Mouse (Mus musculus) lung, postnatal 0 days (tissue): ENCODE measurements around the gene Elmod3. TPM values are rescaled to one million over a fixed set of nuclear protein-coding genes. Genes with fewer than 3 reads are reported as not detected.

Experiments used
- ATAC-seq: fragments of 200-750 bp; cut with Nextera tagmentation; 2 replicates; pipeline ENCODE4 v1.8.0; 2017; ENCODE audit warnings: moderate library complexity
- DNase-seq: peaks from one replicate; pipeline ENCODE4 v3.0.0-alpha.2; 2016; ENCODE audit warnings: low spot score
- H3K27ac ChIP-seq: fragments of 300-500 bp; sonication (generic); 2 replicates; pipeline ENCODE4 v1.5.1; 2014; ENCODE audit warnings: antibody characterized with exemption, mild to moderate bottlenecking, low read length, mixed read lengths
- H3K27me3 ChIP-seq: fragments of 300-500 bp; sonication (generic); replicated peaks from 2 replicates; pipeline ENCODE4 v1.6.1; 2014; ENCODE audit warnings: low read length, mixed read lengths; ENCODE audit not compliant: insufficient read depth
- H3K36me3 ChIP-seq: fragments of 300-500 bp; sonication (generic); 2 replicates; pipeline ENCODE4 v1.6.1; 2014; ENCODE audit warnings: low read length, mixed read lengths; ENCODE audit not compliant: insufficient read depth
- H3K4me1 ChIP-seq: fragments of 300-500 bp; sonication (generic); 2 replicates; pipeline ENCODE4 v1.6.1; 2014; ENCODE audit warnings: antibody characterized with exemption, low read depth, low read length, mixed read lengths; ENCODE audit not compliant: insufficient read depth
- H3K4me2 ChIP-seq: fragments of 300-500 bp; sonication (generic); replicated peaks from 2 replicates; pipeline ENCODE4 v1.6.1; 2014; ENCODE audit warnings: low read depth, mild to moderate bottlenecking, low read length, moderate library complexity, mixed read lengths
- H3K4me3 ChIP-seq: fragments of 300-500 bp; sonication (generic); 2 replicates; pipeline ENCODE4 v1.5.1; 2014; ENCODE audit warnings: low read depth, low read length
- H3K9ac ChIP-seq: fragments of 300-500 bp; sonication (generic); replicated peaks from 2 replicates; pipeline ENCODE4 v1.6.1; 2014; ENCODE audit warnings: low read depth, mild to moderate bottlenecking
- H3K9me3 ChIP-seq: fragments of 300-500 bp; sonication (generic); 2 replicates; pipeline ENCODE4 v1.6.1; 2016; ENCODE audit warnings: low read length, mixed read lengths
- CTCF ChIP-seq: IDR thresholded peaks from 2 replicates; pipeline ENCODE4 v1.5.1; 2016; ENCODE audit warnings: antibody characterized with exemption, mild to moderate bottlenecking
- EP300 ChIP-seq: IDR thresholded peaks from 2 replicates; pipeline ENCODE4 v1.6.1; 2016; ENCODE audit warnings: antibody characterized with exemption, mild to moderate bottlenecking, control low read depth
- WGBS: fragments of 180-500 bp; shearing (Covaris S2); extraction: QIAGEN DNeasy Blood & Tissue Kit; methylation state at CpG from one replicate; pipeline ENCODE4 v1.1.7; 2014; 5-methylcytosine and 5-hydroxymethylcytosine counted together
- polyA plus RNA-seq: library from polyadenylated mRNA; unstranded; fragments of >200 nt; fragmentation: Nextera tagmentation; extraction: Ambion mirVana; gene quantifications from 2 replicates; pipeline ENCODE4 v1.2.1, GENCODE M21; 2015

Elmod3 gene
- polyA plus RNA-seq, 1 experiment from 2014 or later: 19.7 TPM

GRCm38 (mm10) chr6:72518842-72519241 is 79.4 kb downstream of the Elmod3 start:
- H3K27ac ChIP-seq: no peak overlapping the region
- ATAC-seq (no peak), DNase-seq (no peak)
- no peaks in the 10 kb centered on the region for H3K9me3 ChIP-seq
- H3K4me1 ChIP-seq: no peaks in the 10 kb centered on the region
- H3K4me2 ChIP-seq: no peak overlapping the region
- H3K9ac ChIP-seq: no peak overlapping the region
- H3K4me3 ChIP-seq: no peak overlapping the region
- 86% methylated on average over 1 of the region's 1 CpGs for WGBS
- no peak for TF ChIP-seq EP300
- TF ChIP-seq CTCF: no peak
- no peaks in the 10 kb centered on the region for H3K27me3 ChIP-seq
- no peaks in the 10 kb centered on the region for H3K36me3 ChIP-seq

Other genes with a start within 250 kb of the Elmod3 start
- gene Tmem150a, start 243.0 kb downstream of the Elmod3 start, polyA plus RNA-seq: 17.6 and 25.7 TPM in 2 replicates
- gene Rnf181, start 231.5 kb downstream of the Elmod3 start, polyA plus RNA-seq: 202 and 208 TPM in 2 replicates
- 80.5 and 83.3 TPM in 2 replicates for gene Vamp5, start 217.9 kb downstream of the Elmod3 start, polyA plus RNA-seq
- 608 and 656 TPM in 2 replicates for gene Vamp8, start 207.7 kb downstream of the Elmod3 start, polyA plus RNA-seq
- 28.6 and 32.2 TPM in 2 replicates for gene Ggcx, start 184.1 kb downstream of the Elmod3 start, polyA plus RNA-seq
- gene Mat2a, start 158.9 kb downstream of the Elmod3 start, polyA plus RNA-seq: 165 and 171 TPM in 2 replicates
- not detected in 2 replicates for gene Sh2d6, start 76.7 kb downstream of the Elmod3 start, polyA plus RNA-seq
- 136 and 148 TPM in 2 replicates for gene Capg, start 54.0 kb downstream of the Elmod3 start, polyA plus RNA-seq
- 38.9 and 42.7 TPM in 2 replicates for gene Retsat, start 62 bp upstream of the Elmod3 start, polyA plus RNA-seq
- 120 and 155 TPM in 2 replicates for gene Tgoln1, start 18.6 kb upstream of the Elmod3 start, polyA plus RNA-seq
- 17.5 and 18.6 TPM in 2 replicates for gene Tcf7l1, start 190.8 kb upstream of the Elmod3 start, polyA plus RNA-seq